Mouse (Mus musculus) thymus, postnatal 10 days (tissue): ENCODE data around the gene Actl10.

Source experiments
- DNase-seq, 2 experiments: peaks; one replicate each; pipeline ENCODE4 v3.0.0; 2021; ENCODE audit warnings: low spot score in 2 of 2

The Actl10 gene

DNA sequence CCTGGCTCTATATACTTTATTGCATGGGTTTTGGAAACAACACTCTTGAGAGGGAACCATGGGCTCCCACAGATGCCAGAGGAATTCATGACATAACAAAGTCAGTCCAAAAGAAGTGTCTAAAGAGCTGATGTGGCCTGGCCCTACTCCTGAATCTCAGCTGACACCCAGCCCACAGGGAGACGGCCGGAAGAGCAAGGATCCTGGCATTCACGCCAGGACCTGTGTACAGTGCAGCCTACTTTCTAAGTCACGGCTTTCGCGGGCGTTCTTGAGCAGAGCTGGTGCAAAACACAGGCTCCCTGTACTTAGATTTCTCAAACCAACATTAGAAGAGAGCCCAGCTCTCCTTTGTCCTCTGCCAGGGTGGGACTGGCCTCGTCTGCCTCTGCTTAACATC lies 29.0 kb downstream of the Actl10 start:
- no peak for DNase-seq

DNA sequence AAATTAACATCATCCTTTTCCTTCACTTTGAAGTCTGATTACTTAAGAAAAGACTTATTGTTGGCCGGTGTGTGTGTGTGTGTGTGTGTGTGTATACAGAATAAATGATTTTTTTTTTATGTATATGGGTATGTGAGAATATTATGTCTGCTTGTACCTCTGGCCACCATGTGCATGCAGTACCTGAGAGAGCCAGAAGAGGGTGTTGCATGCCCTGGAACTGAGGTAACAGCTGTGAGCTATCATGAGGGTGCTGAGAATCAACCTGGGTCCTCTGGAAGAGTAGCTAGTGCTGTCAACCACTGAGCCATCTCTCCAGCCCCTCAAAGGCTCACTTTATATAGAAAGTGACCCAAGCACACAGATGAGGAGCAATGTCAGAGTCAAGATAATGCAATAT lies 29.8 kb downstream of the Actl10 start:
- DNase-seq, result no peak

DNA sequence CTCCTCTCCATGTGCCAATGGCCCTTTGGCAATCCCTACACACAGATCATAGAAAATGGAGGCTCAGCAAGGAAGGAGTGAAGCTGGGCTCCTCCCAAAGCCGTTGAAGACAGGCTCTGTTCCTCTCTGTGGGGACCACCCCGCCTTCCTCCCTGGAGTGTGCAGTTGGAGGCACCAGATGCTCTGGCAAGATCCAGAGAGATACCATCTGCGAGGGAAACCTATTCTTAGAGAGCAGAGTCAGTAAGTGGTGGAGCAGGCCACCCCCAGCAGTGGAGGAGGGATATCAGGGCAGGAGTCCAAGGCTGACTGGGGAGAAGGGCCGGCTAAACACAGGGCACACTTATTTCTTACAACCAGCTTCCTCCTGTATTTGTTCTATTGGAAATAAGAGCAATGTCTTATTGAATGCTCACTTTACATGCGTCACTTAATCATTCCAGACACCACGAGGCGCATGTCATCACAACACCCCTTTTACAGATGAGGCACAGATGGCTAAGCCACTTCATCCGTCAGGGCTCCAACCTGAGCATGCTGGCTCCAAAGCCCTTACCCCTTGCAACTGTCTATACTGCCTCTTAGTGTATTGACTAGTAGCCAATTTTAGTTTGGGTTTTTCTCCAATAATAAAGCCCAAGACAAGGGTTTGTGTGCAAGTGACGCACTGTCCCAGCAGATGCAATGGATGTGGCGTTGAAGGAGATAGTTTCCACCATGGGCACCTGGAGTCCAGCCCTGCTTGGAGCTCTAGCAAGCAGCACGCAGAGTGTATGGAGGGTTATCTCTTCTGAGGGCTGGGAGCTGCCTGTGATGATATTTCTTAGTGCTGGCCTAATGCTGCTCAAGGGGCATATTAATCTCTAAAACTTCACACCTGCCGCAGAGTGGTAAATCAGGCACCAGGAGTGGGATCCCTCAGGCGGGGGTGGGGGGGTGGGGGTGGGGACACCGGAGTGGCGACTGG lies 32.6 kb downstream of the Actl10 start:
- DNase-seq, result no peak

DNA sequence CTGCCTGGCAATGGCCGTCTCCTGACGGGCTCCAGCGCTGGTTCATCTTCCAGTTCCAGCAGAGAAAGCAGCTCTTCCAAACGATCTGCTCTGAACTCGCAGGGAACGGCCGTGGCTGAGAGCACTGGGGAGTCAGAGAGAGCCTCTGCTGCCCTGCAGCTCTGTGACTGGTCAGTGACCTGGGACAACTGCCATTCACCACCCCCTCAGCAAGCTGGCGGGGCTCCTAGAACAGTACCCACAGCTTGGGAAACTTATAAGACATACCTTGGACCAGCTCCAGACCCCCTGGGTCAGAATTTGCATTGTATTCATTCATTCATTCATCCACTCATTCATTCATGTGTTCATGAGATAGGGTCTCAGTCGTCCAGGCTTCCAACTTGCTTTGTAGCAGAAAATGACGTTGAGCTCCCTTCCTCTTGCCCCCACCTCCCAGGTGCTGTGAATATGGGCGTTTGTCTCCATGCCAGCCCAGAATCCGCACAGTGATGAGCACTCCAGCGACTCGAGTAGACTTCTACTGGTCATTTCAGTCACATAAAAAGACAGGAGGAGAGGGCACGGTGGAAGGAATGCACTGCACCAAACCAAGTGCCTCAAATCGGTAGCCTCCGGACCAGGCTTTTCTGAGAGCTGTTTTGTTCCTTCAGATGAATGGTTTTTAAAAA lies 33.5 kb downstream of the Actl10 start:
- DNase-seq, result no peak

DNA sequence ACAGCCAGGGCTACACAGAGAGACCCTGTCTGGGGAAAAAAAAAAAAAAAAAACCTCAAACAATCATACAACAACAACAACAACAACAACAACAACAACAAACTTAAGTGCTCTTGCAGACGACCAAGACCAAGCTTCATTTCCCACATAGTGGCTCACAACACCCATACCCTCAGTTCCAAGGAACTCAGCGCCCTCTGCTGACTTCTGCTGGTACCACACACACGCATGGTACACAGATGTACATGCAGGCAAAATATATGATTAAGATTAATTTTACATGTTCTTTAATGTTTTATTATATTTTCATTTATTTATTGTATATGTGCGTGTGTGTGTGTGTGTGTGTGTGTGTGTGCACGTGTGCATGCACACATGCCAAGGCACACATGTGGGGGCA lies 34.8 kb downstream of the Actl10 start:
- DNase-seq, result peak; percentile 57 to 73

DNA sequence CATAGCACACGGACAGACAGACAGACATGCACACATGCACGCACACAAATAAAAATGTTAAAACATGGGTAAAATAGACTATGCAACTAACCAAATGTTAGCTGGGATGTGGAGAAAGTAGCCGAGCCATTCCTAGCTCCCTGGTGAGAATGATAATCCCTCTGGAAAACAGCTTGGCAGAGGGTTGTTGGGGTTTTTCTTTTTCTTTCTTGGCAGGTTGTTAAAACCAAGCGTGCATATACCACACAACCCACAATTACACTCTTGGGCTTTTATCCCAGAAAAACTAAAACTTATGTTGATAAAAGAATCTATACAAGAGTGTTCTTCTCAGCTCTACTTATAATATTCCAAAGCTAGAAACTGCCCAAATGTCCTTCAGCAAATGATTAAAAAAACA lies 37.5 kb downstream of the Actl10 start:
- DNase-seq, result no peak

DNA sequence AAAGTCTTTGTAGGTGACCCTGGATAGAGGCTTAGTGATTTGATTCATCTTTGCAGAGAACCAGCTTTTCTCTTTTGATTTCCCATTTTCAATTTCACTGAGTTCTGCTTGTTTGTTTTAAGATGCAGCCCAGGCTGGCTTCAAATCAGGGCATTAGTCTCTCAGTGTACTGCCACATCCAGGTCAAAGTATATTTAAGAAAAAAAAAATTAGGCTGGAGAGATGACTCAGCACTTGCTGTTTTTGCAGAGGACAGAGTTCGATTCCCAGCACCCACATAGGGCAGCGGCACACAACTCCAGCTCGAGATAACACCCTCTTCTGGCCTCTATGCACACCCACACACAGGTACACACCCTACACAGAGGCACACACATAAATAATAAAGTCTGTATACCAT lies 39.7 kb downstream of the Actl10 start:
- DNase-seq, result no peak

DNA sequence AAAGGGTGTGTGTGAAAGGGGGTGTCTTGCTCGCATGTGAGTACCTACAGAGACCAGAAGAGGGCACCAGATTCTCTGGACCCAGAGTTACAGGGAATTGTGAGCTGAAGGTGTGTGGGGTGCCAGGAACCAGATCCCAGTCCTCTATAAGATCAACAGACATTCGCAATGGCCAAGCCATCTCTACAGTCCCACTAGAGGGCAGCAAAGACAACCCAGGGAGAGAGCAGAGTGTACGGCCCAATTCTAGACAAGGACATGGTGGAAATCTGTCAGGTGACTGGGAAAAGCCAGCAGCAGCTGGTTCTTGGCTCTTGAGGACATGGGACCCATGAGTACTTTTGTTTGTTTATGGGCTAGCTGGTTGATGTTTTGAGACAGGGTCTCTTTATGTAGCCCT lies 41.4 kb downstream of the Actl10 start:
- DNase-seq, result peak; percentile 28 to 68

DNA sequence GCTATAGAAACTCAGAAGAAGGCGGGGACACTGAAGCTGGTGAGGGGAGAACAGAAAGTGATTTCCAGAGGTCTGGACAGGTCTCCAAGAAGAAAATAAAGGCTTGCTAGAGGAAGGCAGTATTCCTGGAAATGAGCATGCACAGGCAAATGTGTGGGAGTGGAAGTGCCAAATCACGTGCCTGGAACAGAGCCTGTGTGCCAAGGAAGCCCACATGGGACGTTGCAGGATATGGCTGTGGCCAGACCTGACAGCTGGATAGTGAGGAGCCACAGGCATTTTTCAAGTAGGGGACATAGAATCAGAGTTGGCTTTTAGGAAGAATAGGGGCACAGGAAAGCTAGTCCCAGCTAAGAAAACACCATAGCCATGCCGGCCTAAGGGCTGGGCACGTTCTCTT lies 44.2 kb downstream of the Actl10 start:
- DNase-seq, result no peak

DNA sequence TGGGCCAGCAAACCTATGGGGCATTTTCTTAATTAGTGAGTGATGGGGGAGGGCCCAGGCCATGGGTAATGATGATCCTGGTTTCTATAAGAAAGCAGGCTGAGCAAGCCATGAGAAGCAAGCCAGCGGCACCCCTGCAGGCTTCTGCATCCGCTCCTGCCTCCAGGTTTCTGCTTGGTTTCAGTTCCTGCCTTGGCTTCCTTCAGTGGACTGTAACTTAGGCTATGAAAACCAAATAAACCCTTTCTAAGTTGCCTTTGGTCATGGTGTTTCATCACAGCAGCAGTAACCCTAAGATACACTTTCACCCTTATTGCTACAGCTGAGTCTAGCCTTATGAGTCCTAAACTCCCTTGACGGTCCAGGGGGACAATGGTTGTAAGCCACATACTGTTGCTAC lies 45.8 kb downstream of the Actl10 start:
- no peak for DNase-seq

DNA sequence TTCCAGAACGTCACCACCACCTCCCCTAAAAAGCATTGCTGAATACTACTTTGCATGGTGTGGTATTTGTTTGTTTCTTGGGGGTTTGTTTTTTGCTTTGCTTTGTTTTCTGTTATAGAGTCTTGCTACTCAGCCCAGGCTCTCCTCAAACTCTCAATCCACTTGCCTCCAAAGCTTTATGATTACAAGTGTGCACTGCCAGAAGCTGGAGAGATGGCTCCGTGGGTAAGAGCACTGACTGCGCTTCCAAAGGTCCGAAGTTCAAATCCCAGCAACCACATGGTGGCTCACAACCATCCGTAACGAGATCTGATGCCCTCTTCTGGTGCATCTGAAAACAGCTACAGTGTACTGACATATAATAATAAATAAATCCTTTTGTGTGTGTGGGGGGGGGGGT lies 49.0 kb downstream of the Actl10 start:
- DNase-seq, result no peak

DNA sequence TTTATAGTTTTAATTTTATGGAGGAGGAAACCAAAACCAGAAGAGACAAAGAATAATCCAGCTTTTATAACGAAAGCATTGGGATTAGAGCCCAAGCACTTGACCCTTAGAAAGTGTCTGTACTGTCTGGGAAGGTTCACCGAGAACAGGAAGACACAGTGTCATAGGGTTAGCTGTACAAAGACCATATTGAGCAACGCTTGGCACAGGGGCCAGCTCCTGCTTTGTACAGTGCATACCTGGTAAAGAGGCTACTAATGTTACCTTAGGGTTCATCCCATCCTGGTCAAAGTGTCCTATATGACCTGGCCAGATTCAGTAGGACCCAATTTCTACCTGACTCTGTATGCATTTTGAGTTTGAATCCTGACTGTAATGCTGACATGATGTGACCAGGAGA lies 49.7 kb downstream of the Actl10 start:
- no peak for DNase-seq
